Mouse (Mus musculus): ENCODE results near the gene Arhgap36. TPM values are rescaled to one million over a fixed set of nuclear protein-coding genes. Genes with fewer than 3 reads are reported as not detected.

The Arhgap36 gene
- 3.1 and 6.0 TPM in 2 replicates for polyA plus RNA-seq (2015; fragmentation: Nextera tagmentation; extraction: Ambion mirVana)

GRCm38 (mm10) chrX:49463442-49463970 lies at the start of gene Arhgap36:
Gene Arhgap36 (plus strand): TSS chrX:49463945.
- 49% methylated on average over 6 of the region's 6 CpGs for WGBS (ENCODE audit: insufficient replicate concordance)

GRCm38 (mm10) chrX:49457781-49458180 lies 6.0 kb upstream of the Arhgap36 start:
- H3K4me3 ChIP-seq (ENCODE audit: low read depth, low read length) = no peak overlapping the region
- H3K9ac ChIP-seq (ENCODE audit: low read depth, low read length) = no peak overlapping the region
- no peak overlapping the region for H3K4me2 ChIP-seq (ENCODE audit: low read depth, low read length)
- 58% methylated on average over 10 of the region's 10 CpGs for WGBS (ENCODE audit: insufficient replicate concordance)
- no peaks in the 10 kb centered on the region for H3K4me1 ChIP-seq (ENCODE audit: control insufficient read depth, low read depth, low read length)
- H3K27ac ChIP-seq (ENCODE audit: low read length) = no peak overlapping the region
- H3K27me3 ChIP-seq (ENCODE audit: control insufficient read depth, insufficient read depth, low read depth, low read length) = no peaks in the 10 kb centered on the region
- no peak for ATAC-seq (ENCODE audit: low read depth)
- H3K9me3 ChIP-seq (replicated peaks; ENCODE audit: control insufficient read depth, low read length) = no peaks in the 10 kb centered on the region
- no peaks in the 10 kb centered on the region for H3K36me3 ChIP-seq (ENCODE audit: control insufficient read depth, insufficient read depth)

More at GRCm38 (mm10) chrX:49463442-49463970, at the start of gene Arhgap36:
- Histone ChIP-seq H3K27me3 (ENCODE audit: control insufficient read depth, insufficient read depth, low read depth, low read length) (no peaks in the 10 kb centered on the region), H3K9me3 (replicated peaks; ENCODE audit: control insufficient read depth, low read length) (no peaks in the 10 kb centered on the region), H3K4me1 (ENCODE audit: control insufficient read depth, low read depth, low read length) (no peaks in the 10 kb centered on the region), H3K9ac (ENCODE audit: low read depth, low read length) (no peak within 1 kb of the TSS), H3K27ac (ENCODE audit: low read length) (no peak within 1 kb of the TSS), H3K4me3 (ENCODE audit: low read depth, low read length) (no peak within 1 kb of the TSS), H3K4me2 (ENCODE audit: low read depth, low read length) (no peak within 1 kb of the TSS), H3K36me3 (ENCODE audit: control insufficient read depth, insufficient read depth) (no peaks in the 10 kb centered on the region)
- no peak for ATAC-seq (ENCODE audit: low read depth)

GRCm38 (mm10) chrX:49470287-49471054 lies 6.7 kb downstream of the Arhgap36 start:
- Histone ChIP-seq H3K4me2 (ENCODE audit: low read depth, low read length) (peak overlapping the region; percentile 37), H3K36me3 (ENCODE audit: control insufficient read depth, insufficient read depth) (no peaks in the 10 kb centered on the region), H3K27ac (ENCODE audit: low read length) (no peak overlapping the region), H3K27me3 (ENCODE audit: control insufficient read depth, insufficient read depth, low read depth, low read length) (no peaks in the 10 kb centered on the region), H3K4me3 (ENCODE audit: low read depth, low read length) (peak overlapping the region; percentile 17; the same call in 1 of the 2 replicates), H3K9ac (ENCODE audit: low read depth, low read length) (no peak overlapping the region), H3K4me1 (ENCODE audit: control insufficient read depth, low read depth, low read length) (no peaks in the 10 kb centered on the region), H3K9me3 (replicated peaks; ENCODE audit: control insufficient read depth, low read length) (no peaks in the 10 kb centered on the region)
- no peak for ATAC-seq (ENCODE audit: low read depth)
- 31% methylated on average over 32 of the region's 34 CpGs for WGBS (ENCODE audit: insufficient replicate concordance)

GRCm38 (mm10) chrX:49479968-49480809 lies 16.4 kb downstream of the Arhgap36 start:
- WGBS (ENCODE audit: insufficient replicate concordance) = 22% methylated on average over 27 of the region's 29 CpGs
- Histone ChIP-seq H3K4me1 (ENCODE audit: control insufficient read depth, low read depth, low read length) (no peaks in the 10 kb centered on the region), H3K4me3 (ENCODE audit: low read depth, low read length) (peak overlapping the region; percentile 33), H3K9ac (ENCODE audit: low read depth, low read length) (no peak overlapping the region), H3K36me3 (ENCODE audit: control insufficient read depth, insufficient read depth) (no peaks in the 10 kb centered on the region), H3K4me2 (ENCODE audit: low read depth, low read length) (peak overlapping the region; percentile 39), H3K27ac (ENCODE audit: low read length) (no peak overlapping the region), H3K27me3 (ENCODE audit: control insufficient read depth, insufficient read depth, low read depth, low read length) (no peaks in the 10 kb centered on the region), H3K9me3 (replicated peaks; ENCODE audit: control insufficient read depth, low read length) (no peaks in the 10 kb centered on the region)
- ATAC-seq (ENCODE audit: low read depth) = no peak

GRCm38 (mm10) chrX:49480846-49481245 lies 17.1 kb downstream of the Arhgap36 start:
- Histone ChIP-seq H3K36me3 (ENCODE audit: control insufficient read depth, insufficient read depth) (no peaks in the 10 kb centered on the region), H3K27me3 (ENCODE audit: control insufficient read depth, insufficient read depth, low read depth, low read length) (no peaks in the 10 kb centered on the region), H3K9me3 (replicated peaks; ENCODE audit: control insufficient read depth, low read length) (no peaks in the 10 kb centered on the region), H3K4me2 (ENCODE audit: low read depth, low read length) (peak overlapping the region; percentile 39), H3K4me1 (ENCODE audit: control insufficient read depth, low read depth, low read length) (no peaks in the 10 kb centered on the region), H3K9ac (ENCODE audit: low read depth, low read length) (no peak overlapping the region), H3K4me3 (ENCODE audit: low read depth, low read length) (peak overlapping the region; percentile 33), H3K27ac (ENCODE audit: low read length) (no peak overlapping the region)
- ATAC-seq (ENCODE audit: low read depth) = no peak
- 15% methylated on average over 12 of the region's 12 CpGs for WGBS (ENCODE audit: insufficient replicate concordance)

GRCm38 (mm10) chrX:49489141-49489540 lies 25.4 kb downstream of the Arhgap36 start:
- Histone ChIP-seq H3K9ac (ENCODE audit: low read depth, low read length) (no peak overlapping the region), H3K4me3 (ENCODE audit: low read depth, low read length) (no peak overlapping the region), H3K36me3 (ENCODE audit: control insufficient read depth, insufficient read depth) (no peaks in the 10 kb centered on the region), H3K27ac (ENCODE audit: low read length) (no peak overlapping the region), H3K9me3 (replicated peaks; ENCODE audit: control insufficient read depth, low read length) (no peaks in the 10 kb centered on the region), H3K4me1 (ENCODE audit: control insufficient read depth, low read depth, low read length) (no peaks in the 10 kb centered on the region), H3K4me2 (ENCODE audit: low read depth, low read length) (no peak overlapping the region), H3K27me3 (ENCODE audit: control insufficient read depth, insufficient read depth, low read depth, low read length) (peaks cover 1% of the 10 kb centered on the region)
- WGBS (ENCODE audit: insufficient replicate concordance) = 53% methylated on average over 5 of the region's 5 CpGs
- no peak for ATAC-seq (ENCODE audit: low read depth)

GRCm38 (mm10) chrX:49493739-49494449 lies 30.1 kb downstream of the Arhgap36 start:
- H3K4me3 ChIP-seq (ENCODE audit: low read depth, low read length) = peak overlapping the region; percentile 32
- H3K9ac ChIP-seq (ENCODE audit: low read depth, low read length) = no peak overlapping the region
- H3K9me3 ChIP-seq (replicated peaks; ENCODE audit: control insufficient read depth, low read length) = no peaks in the 10 kb centered on the region
- WGBS (ENCODE audit: insufficient replicate concordance) = 14% methylated on average over 42 of the region's 46 CpGs
- H3K27ac ChIP-seq (ENCODE audit: low read length) = no peak overlapping the region
- peaks cover 3% of the 10 kb centered on the region for H3K27me3 ChIP-seq (ENCODE audit: control insufficient read depth, insufficient read depth, low read depth, low read length)
- no peak for ATAC-seq (ENCODE audit: low read depth)
- no peaks in the 10 kb centered on the region for H3K4me1 ChIP-seq (ENCODE audit: control insufficient read depth, low read depth, low read length)
- H3K4me2 ChIP-seq (ENCODE audit: low read depth, low read length) = peak overlapping the region; percentile 37
- no peaks in the 10 kb centered on the region for H3K36me3 ChIP-seq (ENCODE audit: control insufficient read depth, insufficient read depth)
